ENCODE assay signal across 8 mouse cellular contexts in genomic region chr1:181545044-181545772, GRCm38 (mm10). TPM values are rescaled to one million over a fixed set of nuclear protein-coding genes. Genes with fewer than 3 reads are reported as not detected.
DNase-seq lines count a peak whose midpoint lies in the region; ATAC-seq lines count a peak whose summit lies in the region.

No protein-coding gene starts in this region.

- no peaks in the 10 kb centered on the region for H3K9me3 ChIP-seq in hindbrain, embryonic 16.5 days (ENCODE audit: control insufficient read depth, low read length)

- 22% methylated on average over 23 of the region's 23 CpGs for WGBS in hindbrain, embryonic 16.5 days

- no peaks in the 10 kb centered on the region for H3K36me3 ChIP-seq in hindbrain, embryonic 16.5 days (ENCODE audit: control insufficient read depth, insufficient read depth, low read length)

- peak overlapping the region; percentile 25 for H3K4me3 ChIP-seq in hindbrain, embryonic 16.5 days (ENCODE audit: low read length)

- ATAC-seq in hindbrain, embryonic 16.5 days, result peak; percentile 93

- H3K27ac ChIP-seq in hindbrain, embryonic 16.5 days (ENCODE audit: low read depth, low read length), result no peak overlapping the region

- H3K27me3 ChIP-seq in hindbrain, embryonic 16.5 days (replicated peaks; ENCODE audit: control insufficient read depth, insufficient read depth, low read length), result no peaks in the 10 kb centered on the region

- peak overlapping the region; percentile 61 for H3K4me2 ChIP-seq in hindbrain, embryonic 16.5 days (ENCODE audit: low read length)

- DNase-seq in adrenal gland, adult (ENCODE audit: inconsistent age in 2 of 2, low spot score in 1 of 2), result peak; percentile 61 to 89
- DNase-seq in adrenal gland, postnatal 4 days (ENCODE audit: low spot score in 2 of 2), result no peak
- peak; percentile 61 for DNase-seq in cerebellum, adult 9-11 months
- peak; percentile 44 to 63 for DNase-seq in frontal cortex, postnatal 10 days (ENCODE audit: low spot score in 2 of 2)
- DNase-seq in left cerebral cortex, adult 11 months (ENCODE audit: low spot score), result peak; percentile 59
- peak; percentile 81 for DNase-seq in lung, postnatal 36 days
- peak; percentile 71 to 81 for DNase-seq in right cerebral cortex, adult 2 months (ENCODE audit: low spot score in 2 of 2)

- no peaks in the 10 kb centered on the region for H3K4me1 ChIP-seq in hindbrain, embryonic 16.5 days (ENCODE audit: control insufficient read depth, insufficient read depth, low read depth, low read length)

- H3K9ac ChIP-seq in hindbrain, embryonic 16.5 days (ENCODE audit: low read depth, low read length), result peak overlapping the region; percentile 41; the same call in 1 of the 2 replicates

RNA-seq across cellular contexts. Expression of gene Dnah14, which starts 31.2 kb away (rescaled TPM):
- total RNA-seq in adrenal gland, postnatal 4 days (2021), result not detected
- polyA plus RNA-seq in hindbrain, embryonic 16.5 days (2015; fragmentation: Nextera tagmentation; extraction: Ambion mirVana), result 0.37 and 0.50 TPM in 2 replicates

RNA-seq across cellular contexts. Expression of gene Ccdc121, which starts 34.0 kb away (rescaled TPM):
- total RNA-seq in adrenal gland, postnatal 4 days (2021), result not detected
- 0.11 and 0.19 TPM in 2 replicates for polyA plus RNA-seq in hindbrain, embryonic 16.5 days (2015; fragmentation: Nextera tagmentation; extraction: Ambion mirVana)

Comparison
In these comparisons a context has a peak if more than half of its experiments do, and no peak if none do; other contexts are left out.
1. DNase-seq: peak in adrenal gland, adult (2 of 2), cerebellum, adult 9-11 months (single experiment), frontal cortex, postnatal 10 days (2 of 2), left cerebral cortex, adult 11 months (single experiment), lung, postnatal 36 days (single experiment) and right cerebral cortex, adult 2 months (2 of 2); none in adrenal gland, postnatal 4 days (0 of 2).